Mouse (Mus musculus) hindbrain, embryonic 13.5 days (tissue): ENCODE data around the gene Ceacam20. TPM values are rescaled to one million over a fixed set of nuclear protein-coding genes. Genes with fewer than 3 reads are reported as not detected.

Experiments used
- polyA plus RNA-seq: library from polyadenylated mRNA; unstranded; fragments of >200 nt; fragmentation: Nextera tagmentation; extraction: Ambion mirVana; gene quantifications from 2 replicates; pipeline ENCODE4 v1.2.1, GENCODE M21; 2015

The Ceacam20 gene
- polyA plus RNA-seq, 1 experiment from 2014 or later = not detected

Other genes starting within 250 kb of the Ceacam20 start
- 119 and 124 TPM in 2 replicates for gene Tomm40, start 250.0 kb upstream of the Ceacam20 start, polyA plus RNA-seq
- gene Nectin2, start 214.9 kb upstream of the Ceacam20 start, polyA plus RNA-seq = 49.1 and 49.8 TPM in 2 replicates
- 8.1 and 10.7 TPM in 2 replicates for gene Bcam, start 194.4 kb upstream of the Ceacam20 start, polyA plus RNA-seq
- not detected in 2 replicates for gene Cblc, start 168.6 kb upstream of the Ceacam20 start, polyA plus RNA-seq
- gene Bcl3, start 142.6 kb upstream of the Ceacam20 start, polyA plus RNA-seq = 0.60 and 1.5 TPM in 2 replicates
- 7.6 and 9.3 TPM in 2 replicates for gene Gm19345, start 113.4 kb upstream of the Ceacam20 start, polyA plus RNA-seq
- 0.48 and 0.58 TPM in 2 replicates for gene Ceacam16, start 104.1 kb upstream of the Ceacam20 start, polyA plus RNA-seq
- not detected in 2 replicates for gene Ceacam19, start 77.4 kb upstream of the Ceacam20 start, polyA plus RNA-seq
- gene Pvr, start 44.3 kb upstream of the Ceacam20 start, polyA plus RNA-seq = 7.8 and 9.4 TPM in 2 replicates
- gene Igsf23, start 14.7 kb upstream of the Ceacam20 start, polyA plus RNA-seq = 0.13 TPM in 1 of 2 replicates, not detected in the other
- gene Nlrp9b, start 26.1 kb downstream of the Ceacam20 start, polyA plus RNA-seq = not detected in 2 replicates
- gene Vmn1r91, start 134.3 kb downstream of the Ceacam20 start, polyA plus RNA-seq = not detected in 2 replicates
- gene Gm16442, start 157.2 kb downstream of the Ceacam20 start, polyA plus RNA-seq = not detected in 2 replicates
- gene Vmn1r93, start 173.7 kb downstream of the Ceacam20 start, polyA plus RNA-seq = not detected in 2 replicates
- gene Vmn1r94, start 203.0 kb downstream of the Ceacam20 start, polyA plus RNA-seq = not detected in 2 replicates
- not detected in 2 replicates for gene Vmn1r95, start 228.3 kb downstream of the Ceacam20 start, polyA plus RNA-seq
- gene Gm6164, start 240.2 kb downstream of the Ceacam20 start, polyA plus RNA-seq = not detected in 2 replicates